Mouse (Mus musculus) stomach, postnatal 0 days (tissue): ENCODE measurements around the gene Avpi1. TPM values are rescaled to one million over a fixed set of nuclear protein-coding genes. Genes with fewer than 3 reads are reported as not detected.

Experiments
- ATAC-seq: fragments of 200-750 bp; cut with Nextera tagmentation; 2 replicates; pipeline ENCODE4 v1.8.0; 2017; ENCODE audit not compliant: low FRiP score, low TSS enrichment
- DNase-seq: peaks from one replicate; pipeline ENCODE4 v3.0.0-alpha.2; 2016; ENCODE audit warnings: low spot score
- H3K27ac ChIP-seq: fragments of 300-500 bp; sonication (generic); replicated peaks from 2 replicates; pipeline ENCODE4 v1.5.1; 2014; ENCODE audit warnings: mild to moderate bottlenecking, control low read depth
- H3K27me3 ChIP-seq: fragments of 300-500 bp; sonication (generic); 2 replicates; pipeline ENCODE4 v1.6.1; 2014; ENCODE audit warnings: low read length; ENCODE audit not compliant: control insufficient read depth, insufficient read depth
- H3K36me3 ChIP-seq: fragments of 300-500 bp; sonication (generic); 2 replicates; pipeline ENCODE4 v1.6.1; 2014; ENCODE audit warnings: low read length, mixed read lengths; ENCODE audit not compliant: control insufficient read depth, insufficient read depth
- H3K4me1 ChIP-seq: fragments of 300-500 bp; sonication (generic); replicated peaks from 2 replicates; pipeline ENCODE4 v1.6.1; 2014; ENCODE audit warnings: antibody characterized with exemption; ENCODE audit not compliant: control insufficient read depth, insufficient read depth
- H3K4me2 ChIP-seq: fragments of 300-500 bp; sonication (generic); replicated peaks from 2 replicates; pipeline ENCODE4 v1.6.1; 2014; ENCODE audit warnings: low read depth, mild to moderate bottlenecking, control low read depth, moderate library complexity
- H3K4me3 ChIP-seq: fragments of 300-500 bp; sonication (generic); 2 replicates; pipeline ENCODE4 v1.5.1; 2014; ENCODE audit warnings: low read depth, low read length, control low read depth
- H3K9ac ChIP-seq: fragments of 300-500 bp; sonication (generic); 2 replicates; pipeline ENCODE4 v1.6.1; 2014; ENCODE audit warnings: mild to moderate bottlenecking, low read length, control low read depth, mixed read lengths
- H3K9me3 ChIP-seq: fragments of 300-500 bp; sonication (generic); 2 replicates; pipeline ENCODE4 v1.6.1; 2016; ENCODE audit warnings: low read length; ENCODE audit not compliant: control insufficient read depth
- CTCF ChIP-seq: IDR thresholded peaks from 2 replicates; pipeline ENCODE4 v1.5.1; 2016; ENCODE audit warnings: antibody characterized with exemption, low read depth, mild to moderate bottlenecking, moderate library complexity
- EP300 ChIP-seq: optimal IDR thresholded peaks from 2 replicates; pipeline ENCODE3; 2016; ENCODE audit warnings: antibody characterized with exemption
- WGBS: fragments of 180-500 bp; shearing (Covaris S2); extraction: QIAGEN DNeasy Blood & Tissue Kit; methylation state at CpG from one replicate; pipeline ENCODE4 v1.1.7; 2014; 5-methylcytosine and 5-hydroxymethylcytosine counted together
- polyA plus RNA-seq: library from polyadenylated mRNA; unstranded; fragments of >200 nt; fragmentation: Nextera tagmentation; extraction: Ambion mirVana; gene quantifications from 2 replicates; pipeline ENCODE4 v1.2.1, GENCODE M21; 2015

The Avpi1 gene
- polyA plus RNA-seq, 1 experiment from 2014 or later, result 108 TPM

DNA sequence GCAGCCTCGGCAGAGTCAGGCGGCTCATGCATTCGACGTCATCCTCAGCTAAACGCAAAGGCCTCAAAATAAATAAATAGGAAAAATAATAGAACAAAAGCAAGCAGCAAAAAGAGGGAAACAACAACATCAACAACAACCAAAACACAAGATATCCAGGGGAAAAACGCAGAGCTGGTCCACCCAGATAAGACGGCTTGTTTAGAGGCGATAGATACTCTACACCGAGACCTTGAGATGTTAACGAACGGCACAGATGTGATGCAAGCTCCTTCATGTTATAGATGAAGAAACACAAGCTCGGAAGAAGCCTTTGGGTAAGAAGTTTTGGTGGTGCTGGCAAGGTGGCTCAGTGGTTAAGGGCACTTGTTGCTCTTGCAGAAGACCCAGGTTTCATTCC, 49.9 kb downstream of the Avpi1 start:
- Histone ChIP-seq H3K4me3 (no peak overlapping the region), H3K27ac (no peak overlapping the region), H3K9ac (no peak overlapping the region), H3K9me3 (no peaks in the 10 kb centered on the region), H3K4me2 (no peak overlapping the region), H3K36me3 (no peaks in the 10 kb centered on the region), H3K4me1 (no peaks in the 10 kb centered on the region), H3K27me3 (no peaks in the 10 kb centered on the region)
- DNase-seq (no peak), ATAC-seq (no peak)
- TF ChIP-seq EP300 (no peak), CTCF (no peak)
- WGBS, result 94% methylated on average over 12 of the region's 12 CpGs

DNA sequence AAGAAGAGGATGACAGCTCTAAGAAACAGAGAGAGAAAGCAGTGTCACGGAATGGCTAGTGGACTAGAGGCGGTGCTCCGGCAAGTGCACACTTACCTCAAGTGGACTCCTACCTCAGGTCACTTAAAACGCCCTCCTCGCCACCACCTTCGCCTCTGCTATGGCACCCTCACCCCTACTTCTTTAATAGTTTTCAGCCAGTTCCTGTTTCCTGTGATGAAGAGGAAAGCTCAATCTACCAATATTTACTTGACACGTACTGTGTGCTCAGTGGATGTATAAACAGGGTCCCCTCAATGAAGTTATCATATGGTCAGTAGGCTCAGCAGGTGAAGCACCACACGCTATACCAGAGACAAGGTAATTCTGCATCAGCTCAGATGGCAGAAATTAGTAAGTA, 50.3 kb downstream of the Avpi1 start:
- H3K27ac ChIP-seq, result no peak overlapping the region
- H3K9me3 ChIP-seq, result no peaks in the 10 kb centered on the region
- H3K4me2 ChIP-seq, result no peak overlapping the region
- no peak for ATAC-seq
- H3K4me3 ChIP-seq, result no peak overlapping the region
- H3K4me1 ChIP-seq, result no peaks in the 10 kb centered on the region
- 91% methylated on average over 8 of the region's 8 CpGs for WGBS
- no peaks in the 10 kb centered on the region for H3K27me3 ChIP-seq
- H3K36me3 ChIP-seq, result no peaks in the 10 kb centered on the region
- DNase-seq, result no peak
- TF ChIP-seq EP300 (no peak), CTCF (no peak)
- no peak overlapping the region for H3K9ac ChIP-seq

DNA sequence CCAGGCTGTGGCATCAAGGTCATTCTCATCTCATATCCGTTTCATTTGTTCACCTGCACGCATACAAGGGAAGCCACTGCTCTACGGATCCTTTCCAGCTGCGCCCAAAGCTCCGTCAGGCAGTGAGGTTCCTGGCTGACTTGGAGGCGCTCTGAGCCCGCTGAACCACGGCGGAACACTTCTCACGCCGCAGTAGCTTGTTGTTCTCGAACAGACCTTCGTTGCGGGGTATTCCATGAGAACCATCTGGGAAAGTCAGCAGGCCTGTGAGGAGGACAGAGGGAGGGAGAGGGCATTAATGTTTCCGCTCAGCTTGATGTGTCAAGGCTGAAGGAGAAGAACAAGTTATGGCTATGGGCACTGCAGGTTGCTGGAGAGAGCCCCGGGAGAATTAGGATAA, 52.9 kb downstream of the Avpi1 start:
- WGBS, result 93% methylated on average over 16 of the region's 16 CpGs
- H3K4me2 ChIP-seq, result no peak overlapping the region
- H3K4me3 ChIP-seq, result no peak overlapping the region
- H3K36me3 ChIP-seq, result no peaks in the 10 kb centered on the region
- no peaks in the 10 kb centered on the region for H3K4me1 ChIP-seq
- H3K27ac ChIP-seq, result no peak overlapping the region
- no peak for TF ChIP-seq CTCF
- TF ChIP-seq EP300, result no peak
- no peak for DNase-seq
- no peaks in the 10 kb centered on the region for H3K27me3 ChIP-seq
- no peak for ATAC-seq
- H3K9me3 ChIP-seq, result no peaks in the 10 kb centered on the region
- H3K9ac ChIP-seq, result no peak overlapping the region

DNA sequence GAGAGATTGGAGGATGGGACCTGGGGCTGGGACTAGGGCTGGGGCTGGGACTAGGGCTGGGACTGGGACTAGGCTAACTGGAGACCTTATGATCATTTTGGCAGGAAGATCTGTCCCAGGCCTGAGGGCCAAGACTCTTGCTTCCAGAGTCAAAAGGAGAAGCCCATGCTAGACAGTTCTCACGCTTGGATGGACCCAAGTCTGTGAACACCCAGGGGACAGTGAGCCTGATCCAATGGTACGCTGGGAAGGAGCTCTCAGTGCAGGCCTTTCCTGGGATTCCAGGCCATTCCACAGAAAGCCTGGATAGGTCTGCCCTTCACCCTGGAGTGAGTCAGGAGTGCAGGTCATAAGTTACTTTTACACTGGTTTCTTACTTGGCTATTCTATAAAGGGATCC, 53.8 kb downstream of the Avpi1 start:
- no peak overlapping the region for H3K9ac ChIP-seq
- no peak overlapping the region for H3K4me2 ChIP-seq
- no peaks in the 10 kb centered on the region for H3K4me1 ChIP-seq
- H3K9me3 ChIP-seq, result no peaks in the 10 kb centered on the region
- H3K36me3 ChIP-seq, result no peaks in the 10 kb centered on the region
- TF ChIP-seq CTCF (no peak), EP300 (no peak)
- no peak overlapping the region for H3K27ac ChIP-seq
- DNase-seq (no peak), ATAC-seq (no peak)
- no peaks in the 10 kb centered on the region for H3K27me3 ChIP-seq
- no peak overlapping the region for H3K4me3 ChIP-seq
- WGBS, result 84% methylated on average over 2 of the region's 2 CpGs

Other genes with a start within 250 kb of the Avpi1 start
- gene Rrp12, start 232.9 kb downstream of the Avpi1 start, polyA plus RNA-seq, result 6.3 and 6.4 TPM in 2 replicates
- 334 and 339 TPM in 2 replicates for gene Pgam1, start 217.1 kb downstream of the Avpi1 start, polyA plus RNA-seq
- gene Exosc1, start 195.6 kb downstream of the Avpi1 start, polyA plus RNA-seq, result 46.4 and 47.2 TPM in 2 replicates
- gene Zdhhc16, start 195.6 kb downstream of the Avpi1 start, polyA plus RNA-seq, result 37.4 and 42.0 TPM in 2 replicates
- 10.2 and 11.7 TPM in 2 replicates for gene Mms19, start 147.9 kb downstream of the Avpi1 start, polyA plus RNA-seq
- 21.3 and 23.5 TPM in 2 replicates for gene Ubtd1, start 147.3 kb downstream of the Avpi1 start, polyA plus RNA-seq
- gene Ankrd2, start 93.1 kb downstream of the Avpi1 start, polyA plus RNA-seq, result 0.11 and 0.12 TPM in 2 replicates
- gene Hoga1, start 83.4 kb downstream of the Avpi1 start, polyA plus RNA-seq, result 1.6 and 1.8 TPM in 2 replicates
- not detected in 2 replicates for gene 4933411K16Rik, start 76.8 kb downstream of the Avpi1 start, polyA plus RNA-seq
- gene Morn4, start 42.7 kb downstream of the Avpi1 start, polyA plus RNA-seq, result 7.3 and 8.2 TPM in 2 replicates
- gene Pi4k2a, start 38.6 kb downstream of the Avpi1 start, polyA plus RNA-seq, result 20.8 and 21.6 TPM in 2 replicates
- 15.3 and 23.6 TPM in 2 replicates for gene Marveld1, start 18.3 kb upstream of the Avpi1 start, polyA plus RNA-seq
- 14.1 and 15.3 TPM in 2 replicates for gene Zfyve27, start 34.9 kb upstream of the Avpi1 start, polyA plus RNA-seq
- 0.55 and 0.74 TPM in 2 replicates for gene Sfrp5, start 73.2 kb upstream of the Avpi1 start, polyA plus RNA-seq
- gene Golga7b, start 118.5 kb upstream of the Avpi1 start, polyA plus RNA-seq, result 0.82 and 0.85 TPM in 2 replicates